12 mouse cellular contexts compared by ENCODE assay signal in genomic region chr7:141217343-141218013, GRCm38 (mm10). TPM values are rescaled to one million over a fixed set of nuclear protein-coding genes. Genes with fewer than 3 reads are reported as not detected.
A peak's percentile ranks its signal among the peaks of the same experiment; 100 is the strongest.
DNase-seq lines count a peak whose midpoint lies in the region; ATAC-seq and TF ChIP-seq lines count a peak whose summit lies in the region.
"Had no signal": no experiment of that assay in that cellular context is flagged by ENCODE, and none has a peak within 500 bp of the region (broad histone marks: within the 10 kb centered on the region; RNA-seq: fewer than 3 reads in every experiment).

No protein-coding gene starts in this region.

- 91% methylated on average over 17 of the region's 17 CpGs for WGBS in hindbrain, embryonic 10.5 days
- 89% methylated on average over 17 of the region's 17 CpGs for WGBS in hindbrain, postnatal 0 days
- WGBS in midbrain, embryonic 11.5 days: 91% methylated on average over 17 of the region's 17 CpGs
- WGBS in midbrain, postnatal 0 days: 91% methylated on average over 17 of the region's 17 CpGs
- WGBS in limb, embryonic 10.5 days: 93% methylated on average over 17 of the region's 17 CpGs
- 74% methylated on average over 17 of the region's 17 CpGs for WGBS in stomach, postnatal 0 days

- DNase-seq in hindbrain, embryonic 10.5 days (ENCODE audit: low spot score): no peak
- no peak for DNase-seq in hindbrain, postnatal 0 days (ENCODE audit: low spot score)
- DNase-seq in midbrain, embryonic 11.5 days (ENCODE audit: low spot score, missing footprints): peak; percentile 28
- no peak for DNase-seq in midbrain, postnatal 0 days (ENCODE audit: low spot score)
- DNase-seq in limb, embryonic 10.5 days (ENCODE audit: low spot score): no peak
- no peak for DNase-seq in stomach, postnatal 0 days (ENCODE audit: low spot score)
- no peak for DNase-seq in cerebellum, adult 9-11 months
- DNase-seq: gastrocnemius, postnatal 25 days; thymus, adult 2 months had no signal

- peak overlapping the region; percentile 77; the same call in 1 of the 2 replicates for H3K4me3 ChIP-seq in hindbrain, embryonic 10.5 days
- H3K4me3 ChIP-seq in hindbrain, postnatal 0 days (ENCODE audit: low read length): no peak overlapping the region
- H3K4me3 ChIP-seq in midbrain, embryonic 11.5 days (ENCODE audit: low read depth, low read length): no peak overlapping the region
- no peak overlapping the region for H3K4me3 ChIP-seq in midbrain, postnatal 0 days (ENCODE audit: low read depth, low read length)
- peak overlapping the region; percentile 80; the same call in 1 of the 2 replicates for H3K4me3 ChIP-seq in limb, embryonic 10.5 days
- H3K4me3 ChIP-seq in stomach, postnatal 0 days (ENCODE audit: low read depth, low read length): peak overlapping the region; percentile 60

- no peak for ATAC-seq in hindbrain, postnatal 0 days
- no peak for ATAC-seq in midbrain, embryonic 11.5 days (ENCODE audit: low FRiP score)
- no peak for ATAC-seq in midbrain, postnatal 0 days (ENCODE audit: low FRiP score)
- no peak for ATAC-seq in stomach, postnatal 0 days (ENCODE audit: low FRiP score, low TSS enrichment)

- H3K9me3 ChIP-seq in hindbrain, embryonic 10.5 days: no peaks in the 10 kb centered on the region
- H3K9me3 ChIP-seq in hindbrain, postnatal 0 days (ENCODE audit: low read length): no peaks in the 10 kb centered on the region
- H3K9me3 ChIP-seq in midbrain, embryonic 11.5 days (ENCODE audit: control insufficient read depth, low read length): no peaks in the 10 kb centered on the region
- H3K9me3 ChIP-seq in midbrain, postnatal 0 days (ENCODE audit: low read length): no peaks in the 10 kb centered on the region
- H3K9me3 ChIP-seq in limb, embryonic 10.5 days (replicated peaks): no peaks in the 10 kb centered on the region
- H3K9me3 ChIP-seq in stomach, postnatal 0 days (ENCODE audit: control insufficient read depth, low read length): no peaks in the 10 kb centered on the region
- H3K9me3 ChIP-seq: embryonic facial prominence, embryonic 12.5 days had no signal

- no peak for TF ChIP-seq EP300 in stomach, postnatal 0 days (optimal IDR thresholded peaks at IDR 0.05)

- H3K9ac ChIP-seq in hindbrain, postnatal 0 days (replicated peaks; ENCODE audit: low read length): no peak overlapping the region; the same call in 1 of the 2 replicates
- H3K9ac ChIP-seq in midbrain, embryonic 11.5 days (ENCODE audit: low read length): no peak overlapping the region
- H3K9ac ChIP-seq in midbrain, postnatal 0 days (replicated peaks; ENCODE audit: low read length, poor library complexity, severe bottlenecking): no peak overlapping the region
- H3K9ac ChIP-seq in stomach, postnatal 0 days (ENCODE audit: low read length): peak overlapping the region; percentile 43

- H3K36me3 ChIP-seq in hindbrain, embryonic 10.5 days: peaks cover 35% of the 10 kb centered on the region
- H3K36me3 ChIP-seq in hindbrain, postnatal 0 days (ENCODE audit: insufficient read depth, low read length): no peaks in the 10 kb centered on the region
- 0 out of 2 replicates have a peak, but pooled peaks cover 2% of the 10 kb centered on the region for H3K36me3 ChIP-seq in midbrain, embryonic 11.5 days (ENCODE audit: control insufficient read depth, insufficient read depth, low read length)
- H3K36me3 ChIP-seq in midbrain, postnatal 0 days (ENCODE audit: insufficient read depth, low read length): 0 out of 2 replicates have a peak, but pooled peaks cover 4% of the 10 kb centered on the region
- H3K36me3 ChIP-seq in limb, embryonic 10.5 days: peaks cover 31% of the 10 kb centered on the region
- no peaks in the 10 kb centered on the region for H3K36me3 ChIP-seq in stomach, postnatal 0 days (ENCODE audit: control insufficient read depth, insufficient read depth, low read length)

- TF ChIP-seq CTCF in hindbrain, postnatal 0 days (IDR thresholded peaks at IDR 0.05; ENCODE audit: low read depth): no peak
- no peak for TF ChIP-seq CTCF in midbrain, postnatal 0 days (IDR thresholded peaks at IDR 0.05)
- TF ChIP-seq CTCF in stomach, postnatal 0 days (IDR thresholded peaks at IDR 0.05; ENCODE audit: low read depth): no peak

- peaks cover 89% of the 10 kb centered on the region for H3K4me1 ChIP-seq in hindbrain, embryonic 10.5 days (replicated peaks)
- peaks cover 23% of the 10 kb centered on the region for H3K4me1 ChIP-seq in hindbrain, postnatal 0 days (ENCODE audit: insufficient read depth, low read length)
- H3K4me1 ChIP-seq in midbrain, embryonic 11.5 days (ENCODE audit: control insufficient read depth, insufficient read depth, low read length): peaks cover 25% of the 10 kb centered on the region
- H3K4me1 ChIP-seq in midbrain, postnatal 0 days (ENCODE audit: insufficient read depth, low read length): peaks cover 15% of the 10 kb centered on the region
- H3K4me1 ChIP-seq in limb, embryonic 10.5 days: peaks cover 66% of the 10 kb centered on the region
- H3K4me1 ChIP-seq in stomach, postnatal 0 days (replicated peaks; ENCODE audit: control insufficient read depth, insufficient read depth): peaks cover 12% of the 10 kb centered on the region

- no peak overlapping the region for H3K4me2 ChIP-seq in hindbrain, postnatal 0 days (ENCODE audit: low read depth, low read length)
- no peak overlapping the region for H3K4me2 ChIP-seq in midbrain, embryonic 11.5 days
- H3K4me2 ChIP-seq in midbrain, postnatal 0 days (ENCODE audit: low read depth, low read length, poor library complexity, severe bottlenecking): no peak overlapping the region
- peak overlapping the region; percentile 95 for H3K4me2 ChIP-seq in stomach, postnatal 0 days (replicated peaks; ENCODE audit: low read depth)

- H3K27ac ChIP-seq in hindbrain, embryonic 10.5 days: no peak overlapping the region
- H3K27ac ChIP-seq in hindbrain, postnatal 0 days: no peak overlapping the region
- no peak overlapping the region for H3K27ac ChIP-seq in midbrain, embryonic 11.5 days (ENCODE audit: low read depth, low read length)
- H3K27ac ChIP-seq in midbrain, postnatal 0 days (ENCODE audit: low read depth, low read length): no peak overlapping the region
- H3K27ac ChIP-seq in limb, embryonic 10.5 days: no peak overlapping the region
- peak overlapping the region; percentile 26 for H3K27ac ChIP-seq in stomach, postnatal 0 days (replicated peaks)

- H3K27me3 ChIP-seq in hindbrain, embryonic 10.5 days (ENCODE audit: insufficient read depth, poor library complexity, severe bottlenecking): no peaks in the 10 kb centered on the region
- no peaks in the 10 kb centered on the region for H3K27me3 ChIP-seq in hindbrain, postnatal 0 days (ENCODE audit: insufficient read depth, low read length)
- no peaks in the 10 kb centered on the region for H3K27me3 ChIP-seq in midbrain, embryonic 11.5 days (ENCODE audit: control insufficient read depth, insufficient read depth, low read length)
- no peaks in the 10 kb centered on the region for H3K27me3 ChIP-seq in midbrain, postnatal 0 days (ENCODE audit: insufficient read depth, low read length)
- H3K27me3 ChIP-seq in limb, embryonic 10.5 days (ENCODE audit: low read depth, poor library complexity, severe bottlenecking): no peaks in the 10 kb centered on the region
- no peaks in the 10 kb centered on the region for H3K27me3 ChIP-seq in stomach, postnatal 0 days (ENCODE audit: control insufficient read depth, insufficient read depth, low read length)
- H3K27me3 ChIP-seq: embryonic facial prominence, embryonic 12.5 days had no signal

RNA-seq across cellular contexts. Expression of gene Rassf7, which starts 1.8 kb away (rescaled TPM):
- 58.5 and 59.0 TPM in 2 replicates for polyA plus RNA-seq in hindbrain, embryonic 10.5 days (2016; fragmentation: Nextera tagmentation; extraction: Ambion mirVana)
- 24.5 and 35.7 TPM in 2 replicates for total RNA-seq in hindbrain, postnatal 0 days (2014; rRNA removed)
- polyA plus RNA-seq in hindbrain, postnatal 0 days (2015; fragmentation: Nextera tagmentation; extraction: Ambion mirVana): 19.6 and 23.3 TPM in 2 replicates
- polyA plus RNA-seq in midbrain, embryonic 11.5 days (2014; fragmentation: Nextera tagmentation; extraction: Ambion mirVana): 33.5 and 38.3 TPM in 2 replicates
- 15.5 and 23.5 TPM in 2 replicates for total RNA-seq in midbrain, postnatal 0 days (2014; rRNA removed)
- 20.7 and 21.7 TPM in 2 replicates for polyA plus RNA-seq in midbrain, postnatal 0 days (2015; fragmentation: Nextera tagmentation; extraction: Ambion mirVana)
- 44.7 and 53.5 TPM in 2 replicates for polyA plus RNA-seq in limb, embryonic 10.5 days (2016; fragmentation: Nextera tagmentation; extraction: Ambion mirVana)
- polyA plus RNA-seq in stomach, postnatal 0 days (2015; fragmentation: Nextera tagmentation; extraction: Ambion mirVana): 84.2 and 105 TPM in 2 replicates

RNA-seq across cellular contexts. Expression of gene Lmntd2, which starts 3.6 kb away (rescaled TPM):
- 3.9 and 4.0 TPM in 2 replicates for polyA plus RNA-seq in hindbrain, embryonic 10.5 days (2016; fragmentation: Nextera tagmentation; extraction: Ambion mirVana)
- 0.14 TPM in 1 of 2 replicates, not detected in the other for total RNA-seq in hindbrain, postnatal 0 days (2014; rRNA removed)
- polyA plus RNA-seq in hindbrain, postnatal 0 days (2015; fragmentation: Nextera tagmentation; extraction: Ambion mirVana): 0.29 and 0.40 TPM in 2 replicates
- 2.1 and 2.5 TPM in 2 replicates for polyA plus RNA-seq in midbrain, embryonic 11.5 days (2014; fragmentation: Nextera tagmentation; extraction: Ambion mirVana)
- not detected in 2 replicates for total RNA-seq in midbrain, postnatal 0 days (2014; rRNA removed)
- polyA plus RNA-seq in midbrain, postnatal 0 days (2015; fragmentation: Nextera tagmentation; extraction: Ambion mirVana): 0.10 and 0.36 TPM in 2 replicates
- 3.5 and 4.5 TPM in 2 replicates for polyA plus RNA-seq in limb, embryonic 10.5 days (2016; fragmentation: Nextera tagmentation; extraction: Ambion mirVana)
- 2.7 and 3.6 TPM in 2 replicates for polyA plus RNA-seq in stomach, postnatal 0 days (2015; fragmentation: Nextera tagmentation; extraction: Ambion mirVana)
- total RNA-seq: gastrocnemius, postnatal 25 days; left cerebral cortex, postnatal 25 days; monocyte, adult 5-6 weeks had no signal

RNA-seq across cellular contexts. Expression of gene Phrf1, which starts 11.1 kb away (rescaled TPM):
- polyA plus RNA-seq in hindbrain, embryonic 10.5 days (2016; fragmentation: Nextera tagmentation; extraction: Ambion mirVana): 106 and 108 TPM in 2 replicates
- 52.2 and 56.4 TPM in 2 replicates for total RNA-seq in hindbrain, postnatal 0 days (2014; rRNA removed)
- 35.6 and 38.0 TPM in 2 replicates for polyA plus RNA-seq in hindbrain, postnatal 0 days (2015; fragmentation: Nextera tagmentation; extraction: Ambion mirVana)
- polyA plus RNA-seq in midbrain, embryonic 11.5 days (2014; fragmentation: Nextera tagmentation; extraction: Ambion mirVana): 59.6 and 78.3 TPM in 2 replicates
- total RNA-seq in midbrain, postnatal 0 days (2014; rRNA removed): 46.3 and 54.6 TPM in 2 replicates
- 35.1 and 39.5 TPM in 2 replicates for polyA plus RNA-seq in midbrain, postnatal 0 days (2015; fragmentation: Nextera tagmentation; extraction: Ambion mirVana)
- 121 and 131 TPM in 2 replicates for polyA plus RNA-seq in limb, embryonic 10.5 days (2016; fragmentation: Nextera tagmentation; extraction: Ambion mirVana)
- polyA plus RNA-seq in stomach, postnatal 0 days (2015; fragmentation: Nextera tagmentation; extraction: Ambion mirVana): 19.1 and 19.9 TPM in 2 replicates

RNA-seq across cellular contexts. Expression of gene Lrrc56, which starts 23.5 kb away (rescaled TPM):
- 14.9 and 17.3 TPM in 2 replicates for polyA plus RNA-seq in hindbrain, embryonic 10.5 days (2016; fragmentation: Nextera tagmentation; extraction: Ambion mirVana)
- total RNA-seq in hindbrain, postnatal 0 days (2014; rRNA removed): 9.5 and 19.7 TPM in 2 replicates
- polyA plus RNA-seq in hindbrain, postnatal 0 days (2015; fragmentation: Nextera tagmentation; extraction: Ambion mirVana): 5.7 and 7.2 TPM in 2 replicates
- 7.5 and 8.8 TPM in 2 replicates for polyA plus RNA-seq in midbrain, embryonic 11.5 days (2014; fragmentation: Nextera tagmentation; extraction: Ambion mirVana)
- 11.5 and 14.9 TPM in 2 replicates for total RNA-seq in midbrain, postnatal 0 days (2014; rRNA removed)
- polyA plus RNA-seq in midbrain, postnatal 0 days (2015; fragmentation: Nextera tagmentation; extraction: Ambion mirVana): 8.6 TPM in 2 replicates
- polyA plus RNA-seq in limb, embryonic 10.5 days (2016; fragmentation: Nextera tagmentation; extraction: Ambion mirVana): 14.0 and 21.8 TPM in 2 replicates
- polyA plus RNA-seq in stomach, postnatal 0 days (2015; fragmentation: Nextera tagmentation; extraction: Ambion mirVana): 2.8 and 3.5 TPM in 2 replicates

RNA-seq across cellular contexts. Expression of gene Hras, which starts 23.7 kb away (rescaled TPM):
- polyA plus RNA-seq in hindbrain, embryonic 10.5 days (2016; fragmentation: Nextera tagmentation; extraction: Ambion mirVana): 96.8 and 115 TPM in 2 replicates
- total RNA-seq in hindbrain, postnatal 0 days (2014; rRNA removed): 115 and 120 TPM in 2 replicates
- 189 and 204 TPM in 2 replicates for polyA plus RNA-seq in hindbrain, postnatal 0 days (2015; fragmentation: Nextera tagmentation; extraction: Ambion mirVana)
- polyA plus RNA-seq in midbrain, embryonic 11.5 days (2014; fragmentation: Nextera tagmentation; extraction: Ambion mirVana): 86.1 and 103 TPM in 2 replicates
- 109 and 113 TPM in 2 replicates for total RNA-seq in midbrain, postnatal 0 days (2014; rRNA removed)
- polyA plus RNA-seq in midbrain, postnatal 0 days (2015; fragmentation: Nextera tagmentation; extraction: Ambion mirVana): 209 TPM in 2 replicates
- polyA plus RNA-seq in limb, embryonic 10.5 days (2016; fragmentation: Nextera tagmentation; extraction: Ambion mirVana): 101 and 104 TPM in 2 replicates
- 118 and 125 TPM in 2 replicates for polyA plus RNA-seq in stomach, postnatal 0 days (2015; fragmentation: Nextera tagmentation; extraction: Ambion mirVana)

Comparison
In these comparisons a context has a peak if more than half of its experiments do, and no peak if none do; other contexts are left out.
1. H3K4me3 ChIP-seq: peak in hindbrain, embryonic 10.5 days (single experiment), limb, embryonic 10.5 days (single experiment) and stomach, postnatal 0 days (single experiment); none in hindbrain, postnatal 0 days (single experiment), midbrain, embryonic 11.5 days (single experiment) and midbrain, postnatal 0 days (single experiment).